Mouse (Mus musculus): ENCODE measurements at regions not wholly inside any gene's neighbourhood (a gene's known extent, or its start where the extent isn't known, plus 50 kb on each side); places are given as distances from the start of the nearest gene placed in this dataset.
"Not testable (repeated sequence)": the region's sequence is repeated elsewhere in the genome, so short reads cannot be mapped to it uniquely, and the experiment has no call there.

- DNase-seq (ENCODE audit: low read depth, low spot score): no peak
These were observed 232.7 kb downstream of the Diras2 start for GRCm38 (mm10) chr13:52298362-52298761.

DNA sequence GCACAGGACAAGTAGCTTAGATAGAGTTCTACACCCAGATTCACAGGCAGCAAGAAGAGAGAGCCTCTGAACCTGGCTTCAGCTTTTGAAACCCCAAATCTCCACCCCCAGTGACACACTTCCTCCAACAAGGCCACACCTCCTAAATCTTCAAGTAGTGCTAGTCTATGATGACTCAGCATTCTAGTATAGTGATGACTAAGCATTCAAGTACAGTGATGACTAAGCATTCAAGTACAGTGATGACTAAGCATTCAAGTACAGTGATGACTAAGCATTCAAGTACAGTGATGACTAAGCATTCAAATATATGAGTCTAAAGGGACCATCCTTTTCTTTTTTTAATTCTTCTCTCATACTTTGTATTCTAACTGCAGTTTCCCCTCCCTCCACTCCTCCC, 225.8 kb downstream of the Diras2 start:
- not testable (repeated sequence) for DNase-seq (ENCODE audit: low read depth, low spot score)

DNA sequence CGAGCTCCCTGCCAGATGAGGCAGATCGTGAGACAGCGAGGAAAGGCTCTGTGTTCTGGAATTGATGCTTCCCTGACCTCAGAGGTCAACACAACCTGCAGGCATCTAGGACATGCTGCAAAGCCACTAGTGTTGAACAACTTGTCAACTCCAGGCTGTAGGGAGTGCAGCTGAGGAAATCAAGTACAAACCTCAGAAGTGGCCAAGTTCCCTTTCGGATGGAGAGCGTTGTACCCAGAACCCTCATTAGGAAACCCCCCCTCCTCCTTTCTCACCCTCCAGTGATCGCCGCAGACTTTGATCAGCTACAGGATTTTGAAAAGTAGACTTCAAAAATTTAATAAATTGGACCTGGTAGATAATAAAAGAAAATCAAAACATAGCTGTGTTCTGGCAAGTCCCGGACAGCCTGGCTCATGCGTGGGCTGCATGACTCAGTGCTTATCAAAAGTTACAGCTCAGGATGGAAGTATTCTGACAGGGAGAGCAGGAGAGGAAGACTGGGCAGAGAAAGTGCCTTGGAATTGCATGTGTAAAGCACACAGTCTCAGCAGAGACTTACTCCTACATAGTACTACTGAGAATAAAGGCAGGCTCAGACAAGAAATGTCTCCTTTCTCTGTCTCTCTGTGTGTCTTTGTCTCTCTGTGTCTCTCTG, 224.2 kb downstream of the Diras2 start:
- no peak for DNase-seq (ENCODE audit: low read depth, low spot score)

GRCm38 (mm10) chr13:52310954-52311353, 220.1 kb downstream of the Diras2 start:
- DNase-seq (ENCODE audit: low read depth, low spot score): no peak

GRCm38 (mm10) chr13:52318276-52318675, 212.8 kb downstream of the Diras2 start:
- DNase-seq (ENCODE audit: low read depth, low spot score): no peak

DNA sequence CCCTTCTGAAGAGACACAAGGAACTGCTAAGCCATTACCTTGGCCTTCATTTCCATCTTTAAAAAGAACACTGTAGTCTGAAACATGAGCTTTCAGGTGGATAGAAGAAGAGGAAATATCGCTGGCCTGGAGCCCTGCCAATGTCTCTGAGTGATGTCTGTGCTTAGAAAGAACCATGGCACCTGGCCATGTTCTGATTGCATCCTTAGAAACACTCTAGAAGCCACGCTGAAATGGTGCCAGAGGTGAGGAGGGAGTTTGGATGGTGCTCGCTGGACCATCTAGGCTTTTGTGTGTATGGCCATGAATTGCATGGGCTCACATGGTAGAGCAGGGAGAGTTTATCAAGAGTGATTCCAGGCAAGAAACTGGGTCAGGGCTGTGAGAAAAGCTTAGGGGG, 207.4 kb downstream of the Diras2 start:
- DNase-seq (ENCODE audit: low read depth, low spot score): no peak

GRCm38 (mm10) chr13:52324378-52324777, 206.7 kb downstream of the Diras2 start:
- not testable (repeated sequence) for DNase-seq (ENCODE audit: low read depth, low spot score)

- not testable (repeated sequence) for DNase-seq (ENCODE audit: low read depth, low spot score)
These were observed 205.4 kb downstream of the Diras2 start for GRCm38 (mm10) chr13:52325647-52326046.

- no peak for DNase-seq (ENCODE audit: low read depth, low spot score)
These were observed 203.3 kb downstream of the Diras2 start for GRCm38 (mm10) chr13:52327734-52328133.

DNA sequence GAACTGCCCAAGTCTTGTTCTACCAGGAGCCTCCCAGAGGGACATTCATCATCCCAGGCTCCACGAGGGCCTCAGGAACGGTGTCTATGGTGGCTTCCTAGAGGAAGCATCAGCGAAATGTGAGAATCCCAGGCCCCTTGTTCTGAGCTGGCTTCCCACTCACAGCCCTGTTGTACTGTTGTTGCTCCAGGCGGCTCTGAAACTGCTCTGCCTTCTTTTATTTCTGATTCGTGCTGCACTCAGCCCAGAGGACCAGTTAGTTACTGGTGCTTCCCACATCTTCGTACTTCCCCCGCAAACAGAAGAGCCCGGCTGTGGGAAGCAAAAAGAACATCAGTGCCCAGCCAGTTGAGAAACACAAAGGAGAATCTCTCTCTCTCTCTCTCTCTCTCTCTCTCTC, 202.3 kb downstream of the Diras2 start:
- no peak for DNase-seq (ENCODE audit: low read depth, low spot score)

GRCm38 (mm10) chr13:52331068-52331467, 200.0 kb downstream of the Diras2 start:
- DNase-seq (ENCODE audit: low read depth, low spot score): no peak

DNA sequence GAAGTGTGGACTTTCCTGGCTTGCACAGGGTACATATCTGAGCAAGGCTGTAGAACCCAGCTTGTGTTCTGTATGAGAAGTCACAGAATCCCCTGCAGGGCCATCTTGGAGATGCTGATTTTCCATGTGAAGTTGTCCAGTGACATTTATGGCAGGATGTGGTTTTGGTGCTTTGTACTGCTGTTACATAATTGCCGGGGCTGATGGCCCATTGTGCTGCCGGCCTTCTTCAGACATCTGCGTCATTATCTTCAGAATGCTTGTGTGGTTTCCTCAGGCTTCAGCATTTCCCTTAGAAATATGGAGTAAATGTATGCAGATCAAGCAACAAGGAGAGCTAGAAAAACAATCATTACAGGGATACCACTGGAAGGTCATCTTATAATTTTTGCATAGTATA, 196.1 kb downstream of the Diras2 start:
- no peak for DNase-seq (ENCODE audit: low read depth, low spot score)

DNA sequence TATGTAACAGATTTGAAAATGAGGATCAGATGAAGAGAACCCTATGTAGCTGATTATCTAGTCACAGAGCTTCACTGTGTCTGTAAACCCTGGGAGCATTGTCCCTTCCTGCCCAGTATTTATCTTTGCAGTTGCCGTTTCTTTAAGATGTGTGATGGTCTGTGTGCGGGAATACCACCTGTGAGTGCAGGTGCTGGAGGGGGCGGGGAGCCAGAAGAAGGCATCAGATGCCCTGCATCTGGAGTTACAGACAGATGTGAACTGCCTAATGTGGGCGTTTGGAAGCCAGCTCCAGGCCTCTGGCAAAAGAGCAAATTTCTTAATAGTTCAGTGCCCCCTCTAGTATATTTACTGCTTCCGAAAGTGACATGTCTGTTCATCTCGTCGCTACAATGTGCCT, 193.1 kb downstream of the Diras2 start:
- no peak for DNase-seq (ENCODE audit: low read depth, low spot score)

- DNase-seq (ENCODE audit: low read depth, low spot score): no peak
These were observed 191.9 kb downstream of the Diras2 start for GRCm38 (mm10) chr13:52339156-52339555.

DNA sequence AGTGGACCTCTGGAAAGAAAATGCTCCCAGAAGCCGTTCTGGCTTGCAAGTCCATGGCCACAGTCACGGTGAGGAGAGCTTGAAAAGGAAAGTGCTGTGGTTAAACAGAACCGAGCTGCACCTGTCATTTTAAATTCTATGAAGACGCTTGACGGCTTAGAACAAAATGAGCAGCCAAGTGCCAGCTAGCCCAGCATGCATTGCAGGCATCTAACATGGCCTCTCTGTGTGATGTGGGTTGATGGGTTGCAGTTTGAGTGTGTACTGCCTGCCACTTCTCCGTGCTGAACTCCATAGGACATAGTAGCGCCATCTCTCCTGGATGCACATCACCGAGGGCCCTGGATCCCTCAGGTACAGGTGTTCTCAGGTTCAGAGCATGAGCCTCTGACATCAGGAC, 189.1 kb downstream of the Diras2 start:
- no peak for DNase-seq (ENCODE audit: low read depth, low spot score)

GRCm38 (mm10) chr13:52344383-52344782, 186.7 kb downstream of the Diras2 start:
- no peak for DNase-seq (ENCODE audit: low read depth, low spot score)

GRCm38 (mm10) chr13:52344853-52345252, 186.2 kb downstream of the Diras2 start:
- DNase-seq (ENCODE audit: low read depth, low spot score): no peak

- DNase-seq (ENCODE audit: low read depth, low spot score): no peak
These were observed 185.6 kb downstream of the Diras2 start for GRCm38 (mm10) chr13:52345375-52346026.

- DNase-seq (ENCODE audit: low read depth, low spot score): no peak
These were observed 185.1 kb downstream of the Diras2 start for GRCm38 (mm10) chr13:52346027-52346375.

GRCm38 (mm10) chr13:52347631-52348030, 183.4 kb downstream of the Diras2 start:
- no peak for DNase-seq (ENCODE audit: low read depth, low spot score)

DNA sequence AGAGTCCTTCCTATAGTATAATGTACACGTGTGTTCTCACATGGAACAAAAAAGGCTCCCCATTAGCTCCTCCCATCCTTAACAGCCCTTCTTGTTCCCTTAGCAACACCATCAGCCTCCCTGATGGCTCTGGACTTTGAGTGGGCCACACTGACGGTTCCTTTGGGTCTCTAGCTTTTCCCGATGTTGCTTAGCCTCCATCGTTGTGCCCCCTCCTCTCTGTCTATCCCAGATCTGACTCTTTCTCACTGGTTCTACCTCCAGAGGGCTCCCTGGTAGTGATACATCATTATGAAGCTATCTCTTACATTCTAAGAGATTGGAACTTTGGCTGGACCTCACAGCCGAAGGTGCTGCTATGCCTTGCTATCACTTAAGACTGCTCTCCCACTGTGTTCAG, 181.5 kb downstream of the Diras2 start:
- DNase-seq (ENCODE audit: low read depth, low spot score): no peak

DNA sequence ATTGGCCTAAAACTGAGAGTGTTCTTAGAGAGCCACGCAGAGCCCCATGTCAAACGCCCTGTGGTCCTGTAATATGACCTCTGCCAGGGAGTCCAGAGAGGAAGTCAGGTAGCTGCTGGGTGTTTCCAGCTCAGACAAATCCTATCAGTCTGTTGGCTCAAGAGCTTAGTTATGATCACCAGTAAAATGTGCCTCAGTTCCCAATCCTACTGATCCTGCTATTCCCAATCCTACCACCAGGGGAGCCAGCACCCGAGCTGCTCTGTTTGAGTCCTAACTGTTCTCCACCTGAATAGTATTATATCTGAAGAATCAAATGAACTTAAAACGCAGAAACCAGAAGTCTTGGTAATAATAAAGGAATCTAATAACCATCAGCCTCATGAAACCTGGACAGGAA, 178.5 kb downstream of the Diras2 start:
- DNase-seq (ENCODE audit: low read depth, low spot score): no peak

DNA sequence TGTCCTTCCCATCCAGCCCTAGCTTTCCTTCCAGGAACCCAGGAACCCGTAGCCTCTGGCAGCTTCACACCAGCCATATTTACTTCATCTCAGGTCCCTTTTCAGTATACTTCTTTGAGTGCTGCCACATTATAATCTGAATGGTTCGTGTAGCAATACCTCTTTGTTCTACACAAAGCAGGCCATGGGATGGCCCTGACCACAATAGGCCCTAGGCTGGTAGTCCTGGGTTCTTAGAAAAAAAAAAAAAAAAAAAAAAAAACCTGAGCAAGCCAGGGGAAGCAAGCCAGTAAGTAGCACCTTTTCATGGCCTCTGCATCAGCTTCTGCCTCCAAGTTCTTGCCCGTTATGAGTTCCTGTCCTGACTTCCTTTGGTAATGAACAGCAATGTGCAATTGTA, 177.6 kb downstream of the Diras2 start:
- DNase-seq (ENCODE audit: low read depth, low spot score): no peak

DNA sequence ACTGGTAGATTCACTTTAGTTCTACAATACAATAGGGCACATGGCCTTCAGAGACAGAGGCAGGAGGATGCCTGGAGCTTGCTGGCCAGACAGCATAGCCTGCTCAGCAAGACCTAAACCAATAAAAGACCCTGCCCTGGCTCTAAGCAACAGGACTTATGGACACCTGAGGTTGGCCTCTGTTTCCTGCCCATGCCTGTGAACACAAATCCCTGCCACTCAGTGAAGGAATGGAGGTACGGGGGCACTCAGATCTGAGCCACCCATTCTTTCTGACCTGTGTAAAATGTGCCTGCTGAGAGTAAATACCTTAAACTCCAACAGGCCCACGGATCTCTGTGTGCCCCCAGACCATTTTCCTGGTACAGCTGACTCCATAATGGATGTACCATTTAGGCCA, 177.1 kb downstream of the Diras2 start:
- DNase-seq (ENCODE audit: low read depth, low spot score): no peak

Data from skeletal muscle tissue, adult 2 months (tissue).